Mouse (Mus musculus): ENCODE measurements around the gene Hoxa3. TPM values are rescaled to one million over a fixed set of nuclear protein-coding genes. Genes with fewer than 3 reads are reported as not detected.

The Hoxa3 gene
- polyA plus RNA-seq, 1 experiment from 2014 or later, result 0.20 TPM

DNA sequence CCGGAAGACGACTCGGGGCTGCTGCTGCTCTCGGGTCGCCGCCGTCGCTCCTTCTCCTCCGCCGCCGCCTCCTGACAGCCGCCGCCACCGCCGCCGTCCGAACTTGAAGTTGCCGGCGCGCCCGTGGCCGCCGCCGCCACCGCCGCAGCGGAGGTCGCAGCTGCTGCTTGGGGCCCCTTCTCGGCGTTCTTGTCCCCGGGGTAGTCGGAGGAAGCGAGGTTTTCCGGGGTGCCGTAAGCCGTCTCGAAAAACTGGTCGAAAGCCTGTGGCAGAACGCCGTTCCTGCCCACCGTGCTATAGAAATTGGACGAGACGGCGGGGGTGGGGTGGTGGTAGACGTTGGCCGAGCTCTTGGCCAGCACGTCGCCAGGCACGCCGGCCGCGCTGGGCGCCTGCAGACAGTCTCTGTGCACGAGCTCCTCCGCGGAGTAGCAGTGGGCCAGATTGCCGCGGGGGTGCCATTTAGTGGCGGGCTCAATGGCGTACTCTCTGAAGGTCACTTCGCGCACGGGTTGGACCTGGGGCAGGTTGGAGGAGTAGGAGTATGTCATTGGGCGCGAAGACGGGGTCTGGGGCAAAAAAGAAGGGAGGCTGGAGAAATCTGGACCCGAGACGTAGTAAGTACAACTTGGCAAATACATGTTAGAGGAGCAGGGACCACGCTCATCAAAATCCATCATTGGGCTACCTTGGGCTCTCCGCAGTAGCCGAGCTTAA lies 32.1 kb upstream of the Hoxa3 start:
- H3K4me1 ChIP-seq (replicated peaks), result no peaks in the 10 kb centered on the region
- no peak for ATAC-seq (ENCODE audit: insufficient read depth)
- H3K27me3 ChIP-seq, result peaks cover 100% of the 10 kb centered on the region
- no peaks in the 10 kb centered on the region for H3K9me3 ChIP-seq (replicated peaks)
- H3K27ac ChIP-seq (replicated peaks), result no peak overlapping the region
- no peak overlapping the region for H3K4me3 ChIP-seq (replicated peaks)
- H3K9ac ChIP-seq, result no peak overlapping the region
- WGBS (ENCODE audit: insufficient replicate concordance), result 1% methylated on average over 70 of the region's 71 CpGs
- H3K36me3 ChIP-seq (replicated peaks), result no peaks in the 10 kb centered on the region
- H3K4me2 ChIP-seq, result no peak overlapping the region

DNA sequence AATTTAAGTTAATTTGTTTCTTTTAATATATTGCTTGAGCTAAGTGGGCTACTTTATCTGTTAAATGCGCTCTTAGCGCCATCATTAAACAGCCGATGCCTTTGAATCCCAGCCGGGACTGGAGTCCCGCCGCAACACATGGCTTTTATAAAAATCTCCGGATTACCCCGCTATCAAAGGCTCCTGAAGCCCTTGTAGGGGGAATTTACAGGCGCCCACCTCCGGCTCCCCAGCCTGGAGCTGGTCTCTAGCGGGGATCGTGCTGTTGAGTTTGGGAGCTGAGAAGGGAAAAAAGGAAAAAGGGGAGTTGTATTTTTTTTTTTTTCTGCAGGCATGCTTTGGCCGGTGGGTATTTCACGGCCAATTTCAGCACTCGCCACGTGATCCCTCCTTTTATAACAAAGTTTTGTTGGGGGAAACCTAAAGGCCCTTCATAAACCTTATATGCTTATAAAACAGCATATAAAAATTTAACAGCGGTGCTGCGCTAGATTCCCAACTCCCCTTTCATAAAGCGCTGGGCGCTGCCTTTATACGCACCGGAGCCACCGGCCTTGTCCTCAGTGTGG lies 31.4 kb upstream of the Hoxa3 start:
- no peaks in the 10 kb centered on the region for H3K9me3 ChIP-seq (replicated peaks)
- no peak for ATAC-seq (ENCODE audit: insufficient read depth)
- no peak overlapping the region for H3K27ac ChIP-seq (replicated peaks)
- H3K9ac ChIP-seq, result no peak overlapping the region
- 3% methylated on average over 23 of the region's 23 CpGs for WGBS (ENCODE audit: insufficient replicate concordance)
- no peak overlapping the region for H3K4me2 ChIP-seq
- H3K36me3 ChIP-seq (replicated peaks), result no peaks in the 10 kb centered on the region
- H3K27me3 ChIP-seq, result peaks cover 100% of the 10 kb centered on the region
- H3K4me3 ChIP-seq (replicated peaks), result no peak overlapping the region
- H3K4me1 ChIP-seq (replicated peaks), result no peaks in the 10 kb centered on the region

- Histone ChIP-seq H3K36me3 (replicated peaks) (no peaks in the 10 kb centered on the region), H3K27ac (replicated peaks) (no peak overlapping the region), H3K4me3 (replicated peaks) (no peak overlapping the region), H3K9me3 (replicated peaks) (no peaks in the 10 kb centered on the region), H3K27me3 (peaks cover 100% of the 10 kb centered on the region), H3K9ac (no peak overlapping the region), H3K4me1 (replicated peaks) (no peaks in the 10 kb centered on the region), H3K4me2 (no peak overlapping the region)
- under 1% methylated on average over 12 of the region's 12 CpGs for WGBS (ENCODE audit: insufficient replicate concordance)
- no peak for ATAC-seq (ENCODE audit: insufficient read depth)
Observed at GRCm38 (mm10) chr6:52243681-52244121, 30.6 kb upstream of the Hoxa3 start.

DNA sequence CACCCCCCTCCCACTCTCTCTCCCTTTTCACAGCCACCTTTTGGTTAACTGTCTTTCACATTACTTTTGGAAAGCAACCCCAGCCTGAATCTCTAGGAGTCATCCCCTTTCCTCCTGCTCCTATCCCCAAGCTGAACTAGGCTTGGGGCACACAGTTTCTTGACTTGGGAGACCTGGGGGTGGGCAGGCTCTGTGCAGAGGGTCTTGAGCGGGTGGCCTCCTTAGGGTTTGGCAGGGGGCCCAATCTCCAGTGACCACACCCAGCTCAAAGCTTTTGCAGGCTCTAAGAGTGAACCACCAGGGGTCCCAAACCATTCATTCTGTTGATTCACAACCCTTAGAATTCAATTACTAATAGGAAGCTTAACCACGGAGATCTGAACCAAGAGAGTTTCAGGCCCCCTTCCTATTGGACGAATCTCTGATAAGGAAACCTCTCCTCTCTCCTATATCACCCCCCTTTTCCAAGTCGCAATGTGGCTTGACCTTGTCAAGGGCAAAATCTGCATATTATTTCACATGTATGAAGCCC lies 29.7 kb upstream of the Hoxa3 start:
- Histone ChIP-seq H3K36me3 (replicated peaks) (no peaks in the 10 kb centered on the region), H3K27ac (replicated peaks) (no peak overlapping the region), H3K4me3 (replicated peaks) (no peak overlapping the region), H3K4me2 (no peak overlapping the region), H3K27me3 (peaks cover 100% of the 10 kb centered on the region), H3K4me1 (replicated peaks) (no peaks in the 10 kb centered on the region), H3K9me3 (replicated peaks) (no peaks in the 10 kb centered on the region), H3K9ac (no peak overlapping the region)
- no peak for ATAC-seq (ENCODE audit: insufficient read depth)
- 6% methylated on average over 4 of the region's 4 CpGs for WGBS (ENCODE audit: insufficient replicate concordance)

- no peak for ATAC-seq (ENCODE audit: insufficient read depth)
- no peaks in the 10 kb centered on the region for H3K36me3 ChIP-seq (replicated peaks)
- no peak overlapping the region for H3K9ac ChIP-seq
- H3K4me1 ChIP-seq (replicated peaks), result no peaks in the 10 kb centered on the region
- H3K4me3 ChIP-seq (replicated peaks), result no peak overlapping the region
- no peak overlapping the region for H3K27ac ChIP-seq (replicated peaks)
- H3K4me2 ChIP-seq, result no peak overlapping the region
- 3% methylated on average over 9 of the region's 9 CpGs for WGBS (ENCODE audit: insufficient replicate concordance)
- H3K9me3 ChIP-seq (replicated peaks), result no peaks in the 10 kb centered on the region
- peaks cover 100% of the 10 kb centered on the region for H3K27me3 ChIP-seq
Observed at GRCm38 (mm10) chr6:52241001-52241621, 28.0 kb upstream of the Hoxa3 start.

- H3K4me1 ChIP-seq (replicated peaks), result no peaks in the 10 kb centered on the region
- H3K4me2 ChIP-seq, result peak within 1 kb of the TSS; percentile 23; the same call in 1 of the 2 replicates
- WGBS (ENCODE audit: insufficient replicate concordance), result 1% methylated on average over 35 of the region's 35 CpGs
- H3K27ac ChIP-seq (replicated peaks), result no peak within 1 kb of the TSS
- no peak within 1 kb of the TSS for H3K4me3 ChIP-seq (replicated peaks)
- H3K27me3 ChIP-seq, result peaks cover 100% of the 10 kb centered on the region
- no peaks in the 10 kb centered on the region for H3K9me3 ChIP-seq (replicated peaks)
- H3K36me3 ChIP-seq (replicated peaks), result no peaks in the 10 kb centered on the region
- no peak within 1 kb of the TSS for H3K9ac ChIP-seq
- no peak for ATAC-seq (ENCODE audit: insufficient read depth)
Observed at GRCm38 (mm10) chr6:52240389-52241000, 27.4 kb upstream of the Hoxa3 start, which contains the start of gene Hoxa10. TSS of gene Hoxa10 (minus strand) at chr6:52240854.

DNA sequence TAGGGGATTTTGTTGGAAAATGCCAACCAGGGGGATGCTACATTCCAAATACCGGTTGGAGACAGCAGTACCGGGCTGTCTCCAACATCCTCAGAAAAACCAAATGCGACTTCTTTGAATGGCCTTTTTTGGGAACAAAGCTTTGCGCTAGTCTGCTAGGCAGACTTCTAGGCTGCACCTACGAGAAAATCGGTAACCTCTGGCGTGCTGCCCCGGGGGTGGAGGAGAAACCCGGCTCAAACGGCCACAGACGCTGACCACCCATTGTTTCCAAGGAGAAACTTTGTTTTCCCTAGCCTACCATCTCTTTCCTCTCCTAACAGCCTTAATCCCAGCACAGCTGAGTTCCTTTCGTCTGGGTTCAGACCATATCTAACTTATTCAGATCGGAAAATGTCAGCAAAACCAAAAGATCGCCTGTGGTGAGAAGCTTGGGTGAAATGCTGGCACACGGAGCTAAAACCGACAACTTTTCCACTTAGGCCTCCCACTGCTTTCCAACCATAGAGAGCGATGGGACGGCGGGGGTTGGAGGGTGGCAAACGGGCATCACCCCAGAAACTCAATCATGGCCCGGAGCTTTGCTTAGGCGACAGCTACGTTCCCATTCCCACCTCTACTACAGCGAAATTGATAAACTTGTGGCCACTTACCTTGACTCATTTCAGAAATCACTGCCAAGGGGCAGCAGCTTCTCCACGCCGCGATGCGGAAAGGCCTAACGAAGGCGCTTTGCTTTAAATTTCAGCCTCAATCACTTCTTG lies 26.7 kb upstream of the Hoxa3 start:
- WGBS (ENCODE audit: insufficient replicate concordance), result 2% methylated on average over 30 of the region's 30 CpGs

GRCm38 (mm10) chr6:52238976-52239375 lies 25.8 kb upstream of the Hoxa3 start:
- no peak for ATAC-seq (ENCODE audit: insufficient read depth)
- Histone ChIP-seq H3K4me1 (replicated peaks) (no peaks in the 10 kb centered on the region; the same call in 1 of the 2 replicates), H3K9ac (no peak overlapping the region), H3K4me3 (replicated peaks) (no peak overlapping the region), H3K36me3 (replicated peaks) (no peaks in the 10 kb centered on the region), H3K9me3 (replicated peaks) (no peaks in the 10 kb centered on the region), H3K27ac (replicated peaks) (no peak overlapping the region), H3K4me2 (no peak overlapping the region), H3K27me3 (peaks cover 100% of the 10 kb centered on the region)
- 8% methylated on average over 7 of the region's 7 CpGs for WGBS (ENCODE audit: insufficient replicate concordance)

More for the DNA sequence above, 26.7 kb upstream of the Hoxa3 start:
- peak overlapping the region; percentile 23; the same call in 1 of the 2 replicates for H3K4me2 ChIP-seq
- no peak overlapping the region for H3K4me3 ChIP-seq (replicated peaks)
- H3K9me3 ChIP-seq (replicated peaks), result no peaks in the 10 kb centered on the region
- no peaks in the 10 kb centered on the region for H3K36me3 ChIP-seq (replicated peaks)
- H3K9ac ChIP-seq, result no peak overlapping the region
- no peak overlapping the region for H3K27ac ChIP-seq (replicated peaks)
- H3K27me3 ChIP-seq, result peaks cover 100% of the 10 kb centered on the region
- no peak for ATAC-seq (ENCODE audit: insufficient read depth)
- no peaks in the 10 kb centered on the region for H3K4me1 ChIP-seq (replicated peaks)

DNA sequence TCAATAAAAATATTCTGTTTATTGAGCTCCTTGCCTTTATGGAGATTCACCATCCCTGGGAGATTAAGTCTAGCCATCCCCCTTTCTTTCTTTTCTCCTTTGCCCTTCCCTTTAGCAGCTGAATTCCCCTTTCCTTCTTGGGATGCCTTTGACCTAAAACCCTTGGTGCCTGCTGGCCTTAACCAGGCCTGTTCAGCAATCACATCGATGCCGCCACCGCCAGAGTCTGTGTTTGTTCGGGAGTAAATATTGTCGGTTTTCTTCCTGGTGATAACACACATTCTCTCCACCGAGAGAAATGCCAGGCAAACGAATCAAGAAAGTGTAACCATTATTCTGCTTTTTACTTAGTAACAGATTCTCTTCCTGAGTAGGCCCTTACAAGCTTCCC lies 25.0 kb upstream of the Hoxa3 start:
- H3K9me3 ChIP-seq (replicated peaks), result no peaks in the 10 kb centered on the region
- WGBS (ENCODE audit: insufficient replicate concordance), result 5% methylated on average over 7 of the region's 7 CpGs
- H3K27ac ChIP-seq (replicated peaks), result no peak overlapping the region
- H3K27me3 ChIP-seq, result peaks cover 100% of the 10 kb centered on the region
- no peak overlapping the region for H3K4me3 ChIP-seq (replicated peaks)
- H3K4me2 ChIP-seq, result no peak overlapping the region
- no peak overlapping the region for H3K9ac ChIP-seq
- ATAC-seq (ENCODE audit: insufficient read depth), result no peak
- no peaks in the 10 kb centered on the region; the same call in 1 of the 2 replicates for H3K4me1 ChIP-seq (replicated peaks)
- H3K36me3 ChIP-seq (replicated peaks), result no peaks in the 10 kb centered on the region

DNA sequence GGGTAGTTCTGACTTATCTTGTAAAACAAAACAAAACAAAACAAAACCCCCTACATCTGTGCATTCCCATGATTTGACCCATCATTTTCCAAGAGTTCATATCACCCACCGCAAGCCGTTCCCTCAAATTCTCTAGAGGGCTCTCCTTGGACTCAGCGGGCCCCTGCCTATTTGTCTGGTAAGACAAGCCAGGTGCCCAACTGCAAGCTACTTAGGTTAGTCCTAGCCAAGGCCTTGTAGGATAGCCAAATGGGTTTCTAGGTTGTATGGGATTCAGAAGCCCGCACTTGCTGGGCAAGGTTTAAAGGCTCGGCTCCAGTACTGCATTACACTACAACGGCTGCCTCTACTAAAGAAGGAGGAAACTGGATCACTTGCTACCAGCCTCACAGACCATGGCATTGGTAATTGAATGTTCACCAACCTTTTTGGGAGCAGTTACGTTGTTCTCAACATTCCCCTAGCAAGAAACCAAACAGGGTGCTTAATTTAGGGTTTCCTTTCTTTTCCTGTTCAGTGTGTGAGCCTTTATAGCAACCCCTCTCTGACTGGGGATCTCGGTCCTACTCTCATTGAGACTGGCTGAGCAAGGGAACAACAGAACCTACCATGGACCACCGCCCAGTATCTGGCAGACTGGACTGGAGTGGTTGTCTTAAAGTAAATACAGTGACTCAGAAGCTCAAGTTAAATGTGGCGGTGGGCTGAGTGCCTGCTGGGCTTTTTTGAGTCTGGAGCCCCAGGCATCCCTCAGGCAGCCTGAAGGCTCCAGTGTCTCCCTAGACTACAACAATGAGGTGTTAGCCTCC lies 24.4 kb upstream of the Hoxa3 start:
- ATAC-seq (ENCODE audit: insufficient read depth), result no peak
- Histone ChIP-seq H3K36me3 (replicated peaks) (no peaks in the 10 kb centered on the region), H3K4me1 (replicated peaks) (no peaks in the 10 kb centered on the region; the same call in none of the 2 replicates), H3K9me3 (replicated peaks) (no peaks in the 10 kb centered on the region), H3K27me3 (peaks cover 100% of the 10 kb centered on the region), H3K4me3 (replicated peaks) (no peak overlapping the region), H3K4me2 (no peak overlapping the region), H3K9ac (no peak overlapping the region), H3K27ac (replicated peaks) (no peak overlapping the region)
- 18% methylated on average over 10 of the region's 10 CpGs for WGBS (ENCODE audit: insufficient replicate concordance)

Measured in liver, embryonic 15.5 days (tissue).